Mouse (Mus musculus): ENCODE measurements around the gene Maml1. TPM values are rescaled to one million over a fixed set of nuclear protein-coding genes. Genes with fewer than 3 reads are reported as not detected.

The Maml1 gene
- polyA plus RNA-seq, 1 experiment from 2014 or later: 6.0 TPM

DNA sequence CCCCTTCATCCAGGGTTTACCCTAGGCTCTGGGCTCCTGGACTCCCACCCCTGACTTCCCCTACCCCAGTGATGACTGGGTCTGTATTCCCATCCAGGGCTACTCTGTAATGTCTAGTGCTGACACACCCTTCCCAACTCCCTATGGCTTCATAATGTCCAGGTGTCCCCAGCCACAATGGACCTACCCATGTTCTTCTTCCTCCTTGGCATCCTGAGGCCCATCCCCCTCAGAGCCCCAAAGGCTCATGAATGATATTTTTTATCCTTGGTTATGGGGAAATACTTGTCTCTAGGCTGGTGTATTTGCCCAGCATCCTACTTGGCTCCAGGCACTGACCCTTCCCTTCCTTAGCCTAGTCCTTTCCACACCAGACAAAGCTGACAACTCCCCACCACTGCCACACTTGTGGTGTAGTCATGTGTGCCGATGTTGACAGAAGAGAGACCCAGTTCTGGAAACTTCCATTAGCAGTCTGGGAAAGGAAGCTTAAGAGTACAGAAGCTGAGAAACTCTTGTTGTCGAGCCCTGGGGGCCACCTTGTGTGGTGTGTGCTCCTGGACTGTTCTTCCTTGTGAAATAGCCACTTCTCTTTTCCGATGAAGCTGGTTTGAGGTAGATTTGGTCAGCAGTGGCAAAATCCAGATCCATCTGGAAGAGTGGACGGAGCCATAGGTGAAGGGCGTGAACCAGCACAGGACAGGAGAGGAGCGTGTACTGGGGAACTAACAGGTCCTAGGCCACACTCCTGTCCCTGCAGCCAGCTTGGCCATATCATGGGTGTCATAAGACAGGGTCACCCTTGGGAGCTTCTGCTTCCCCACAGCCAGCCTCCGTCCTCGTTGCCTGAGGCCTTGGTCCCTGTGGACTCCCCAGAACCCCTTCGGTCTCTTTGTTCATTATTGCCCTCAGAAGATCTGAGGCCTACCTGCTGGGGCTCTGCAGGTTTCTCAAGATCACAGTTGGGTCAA lies 53.0 kb downstream of the Maml1 start:
- DNase-seq (ENCODE audit: low spot score): no peak
- H3K27me3 ChIP-seq (ENCODE audit: insufficient read depth, low read length): no peaks in the 10 kb centered on the region
- H3K27ac ChIP-seq: 0 out of 2 replicates have a peak overlapping the region, but pooled peaks have one; percentile 11
- no peaks in the 10 kb centered on the region for H3K9me3 ChIP-seq (replicated peaks; ENCODE audit: low read length)
- no peak overlapping the region for H3K9ac ChIP-seq (ENCODE audit: low read depth, low read length)
- 87% methylated on average over 9 of the region's 9 CpGs for WGBS
- no peak overlapping the region for H3K4me2 ChIP-seq (ENCODE audit: low read length)
- peaks cover 9% of the 10 kb centered on the region; the same call in 1 of the 2 replicates for H3K36me3 ChIP-seq (ENCODE audit: insufficient read depth, low read length)
- no peak for ATAC-seq (replicated peaks; ENCODE audit: low FRiP score, low read depth)
- H3K4me1 ChIP-seq (replicated peaks; ENCODE audit: insufficient read depth, low read length): peaks cover 12% of the 10 kb centered on the region; the same call in 1 of the 2 replicates
- H3K4me3 ChIP-seq (replicated peaks; ENCODE audit: low read depth, low read length): no peak overlapping the region
- TF ChIP-seq CTCF (IDR thresholded peaks at IDR 0.05; ENCODE audit: low read depth): no peak

DNA sequence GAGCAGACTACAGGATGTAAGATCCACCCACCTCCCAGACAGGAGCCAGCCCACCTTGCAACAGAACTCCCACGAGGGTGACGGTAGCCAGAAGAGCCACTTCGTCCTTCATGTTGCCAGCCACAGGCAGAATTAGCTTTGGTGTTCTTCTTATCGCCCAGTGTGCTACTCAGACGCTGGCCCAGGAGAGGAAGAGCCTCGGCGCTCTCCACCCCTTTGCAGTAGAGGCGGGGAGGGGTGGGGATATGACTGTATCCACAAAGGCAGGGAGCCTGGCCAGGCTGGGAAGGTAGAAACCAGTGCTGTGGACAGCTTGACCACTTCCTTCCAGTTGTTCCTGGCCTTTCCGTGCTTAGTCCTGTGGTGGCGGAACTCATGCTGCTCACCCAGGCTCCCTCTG lies 53.8 kb downstream of the Maml1 start, which contains the start of gene Ltc4s:
Gene Ltc4s, minus strand, starts transcription at position 293 of the 400 bp plus-strand sequence.
- Histone ChIP-seq H3K9ac (ENCODE audit: low read depth, low read length) (peak within 1 kb of the TSS; percentile 65), H3K27me3 (ENCODE audit: insufficient read depth, low read length) (no peaks in the 10 kb centered on the region), H3K4me2 (ENCODE audit: low read length) (peak within 1 kb of the TSS; percentile 85), H3K36me3 (ENCODE audit: insufficient read depth, low read length) (peaks cover 17% of the 10 kb centered on the region), H3K4me3 (replicated peaks; ENCODE audit: low read depth, low read length) (peak within 1 kb of the TSS; percentile 59), H3K27ac (0 out of 2 replicates have a peak within 1 kb of the TSS, but pooled peaks have one; percentile 11), H3K4me1 (replicated peaks; ENCODE audit: insufficient read depth, low read length) (peaks cover 12% of the 10 kb centered on the region; the same call in 1 of the 2 replicates), H3K9me3 (replicated peaks; ENCODE audit: low read length) (no peaks in the 10 kb centered on the region)
- DNase-seq (ENCODE audit: low spot score): no peak
- 51% methylated on average over 10 of the region's 10 CpGs for WGBS
- ATAC-seq (replicated peaks; ENCODE audit: low FRiP score, low read depth): no peak
- TF ChIP-seq CTCF (IDR thresholded peaks at IDR 0.05; ENCODE audit: low read depth): no peak

DNA sequence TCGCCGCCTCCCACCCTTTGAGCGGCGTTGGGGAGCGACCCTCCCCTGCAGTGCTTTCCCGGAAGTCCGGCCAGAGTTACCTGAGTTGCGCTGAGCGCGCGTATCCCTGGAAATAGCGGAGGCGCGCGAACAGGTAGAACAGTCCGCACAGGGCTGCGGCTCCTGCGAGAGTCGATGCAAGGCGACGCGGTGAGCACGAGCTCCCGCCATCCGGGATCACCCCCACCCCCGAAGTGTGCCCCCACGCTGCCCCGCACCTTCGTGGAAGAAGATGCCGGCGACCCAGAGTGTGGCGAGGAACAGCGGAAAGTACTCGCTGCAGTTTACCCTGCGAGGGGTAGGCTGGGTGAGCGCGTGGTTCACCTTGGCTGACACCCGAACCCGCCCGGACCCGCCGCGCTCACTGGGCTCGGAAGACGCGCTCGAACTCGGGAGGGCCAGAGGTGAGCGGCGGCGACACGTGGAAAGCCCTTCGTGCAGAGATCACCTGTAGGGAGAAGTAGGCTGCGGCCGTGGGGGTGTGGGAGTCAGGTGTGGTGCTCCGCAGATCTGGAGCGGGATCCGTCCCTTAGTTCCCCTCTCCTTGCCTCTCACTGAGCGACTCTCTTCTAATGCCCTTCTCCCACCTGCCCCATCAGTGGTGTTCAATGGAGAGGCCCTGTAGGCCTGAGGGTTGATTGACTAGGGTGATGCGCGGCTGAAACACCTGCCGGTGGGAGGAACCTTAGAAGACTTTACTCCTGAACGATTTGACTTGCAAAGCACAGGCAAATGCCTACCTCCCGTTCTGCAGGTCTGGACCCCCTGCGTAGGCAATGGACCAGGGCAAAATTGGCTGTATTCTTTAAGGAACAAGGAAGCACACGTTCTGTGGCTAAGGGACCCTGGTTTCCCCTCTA lies 54.9 kb downstream of the Maml1 start:
- DNase-seq (ENCODE audit: low spot score) (no peak), ATAC-seq (replicated peaks; ENCODE audit: low FRiP score, low read depth) (peak; percentile 23)
- no peaks in the 10 kb centered on the region for H3K27me3 ChIP-seq (ENCODE audit: insufficient read depth, low read length)
- TF ChIP-seq CTCF (IDR thresholded peaks at IDR 0.05; ENCODE audit: low read depth): no peak
- 2% methylated on average over 66 of the region's 66 CpGs for WGBS
- H3K4me3 ChIP-seq (replicated peaks; ENCODE audit: low read depth, low read length): peak overlapping the region; percentile 59
- H3K9me3 ChIP-seq (replicated peaks; ENCODE audit: low read length): no peaks in the 10 kb centered on the region
- H3K9ac ChIP-seq (ENCODE audit: low read depth, low read length): peak overlapping the region; percentile 65
- peaks cover 28% of the 10 kb centered on the region for H3K36me3 ChIP-seq (ENCODE audit: insufficient read depth, low read length)
- no peak overlapping the region for H3K27ac ChIP-seq
- H3K4me2 ChIP-seq (ENCODE audit: low read length): peak overlapping the region; percentile 85
- H3K4me1 ChIP-seq (replicated peaks; ENCODE audit: insufficient read depth, low read length): peaks cover 12% of the 10 kb centered on the region; the same call in 1 of the 2 replicates

DNA sequence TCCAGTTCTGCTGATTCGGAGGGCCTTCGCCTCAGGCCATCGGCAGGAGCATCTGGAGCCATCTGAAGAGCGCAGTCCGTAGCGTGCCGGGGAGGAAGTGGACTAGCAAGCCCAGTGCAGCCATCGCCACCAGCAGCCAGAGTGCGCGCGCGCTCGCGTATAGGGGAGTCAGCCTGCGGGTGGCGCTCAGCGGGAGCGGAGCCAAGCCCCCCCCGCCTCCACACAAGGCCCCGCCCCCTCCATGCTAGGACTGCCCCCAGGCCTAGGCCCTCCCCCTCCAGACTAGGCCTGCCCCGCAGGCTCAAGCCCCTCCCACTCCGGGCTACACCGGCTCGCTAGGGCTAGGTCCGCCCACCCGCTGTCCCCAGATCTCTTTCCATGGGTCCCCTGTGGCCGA lies 55.6 kb downstream of the Maml1 start:
- peak overlapping the region; percentile 65 for H3K9ac ChIP-seq (ENCODE audit: low read depth, low read length)
- TF ChIP-seq CTCF (IDR thresholded peaks at IDR 0.05; ENCODE audit: low read depth): peak; percentile 59
- DNase-seq (ENCODE audit: low spot score) (peak; percentile 96), ATAC-seq (replicated peaks; ENCODE audit: low FRiP score, low read depth) (peak; percentile 92)
- H3K9me3 ChIP-seq (replicated peaks; ENCODE audit: low read length): no peaks in the 10 kb centered on the region
- no peaks in the 10 kb centered on the region for H3K27me3 ChIP-seq (ENCODE audit: insufficient read depth, low read length)
- H3K4me3 ChIP-seq (replicated peaks; ENCODE audit: low read depth, low read length): peak overlapping the region; percentile 59
- 1% methylated on average over 20 of the region's 27 CpGs for WGBS
- H3K4me2 ChIP-seq (ENCODE audit: low read length): peak overlapping the region; percentile 85
- peaks cover 31% of the 10 kb centered on the region for H3K36me3 ChIP-seq (ENCODE audit: insufficient read depth, low read length)
- no peak overlapping the region for H3K27ac ChIP-seq
- peaks cover 12% of the 10 kb centered on the region; the same call in 1 of the 2 replicates for H3K4me1 ChIP-seq (replicated peaks; ENCODE audit: insufficient read depth, low read length)

DNA sequence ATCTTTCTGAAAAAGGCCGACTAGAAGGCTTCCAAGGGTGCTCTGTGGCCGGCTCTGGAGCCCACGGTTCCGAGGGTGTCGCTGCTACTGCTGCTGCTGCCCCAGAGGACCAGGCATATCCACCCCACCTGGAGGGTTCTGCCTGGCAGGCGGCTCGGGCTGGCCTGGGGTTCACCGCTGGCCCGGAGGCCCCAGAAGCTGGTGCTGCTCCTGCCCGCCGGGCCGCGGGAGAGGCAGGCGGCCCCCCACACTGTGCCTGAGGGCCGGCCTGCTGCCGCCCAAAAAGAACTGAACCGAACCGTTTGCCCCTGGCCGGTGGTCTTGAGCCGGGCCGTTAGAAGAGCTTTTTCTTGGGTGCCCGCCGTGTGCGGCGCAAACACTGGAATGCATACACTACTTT lies 57.5 kb downstream of the Maml1 start:
- no peak for TF ChIP-seq CTCF (IDR thresholded peaks at IDR 0.05; ENCODE audit: low read depth)
- no peak overlapping the region for H3K27ac ChIP-seq
- H3K9ac ChIP-seq (ENCODE audit: low read depth, low read length): no peak overlapping the region
- peaks cover 17% of the 10 kb centered on the region for H3K4me1 ChIP-seq (replicated peaks; ENCODE audit: insufficient read depth, low read length)
- no peak overlapping the region for H3K4me2 ChIP-seq (ENCODE audit: low read length)
- no peaks in the 10 kb centered on the region for H3K9me3 ChIP-seq (replicated peaks; ENCODE audit: low read length)
- no peak overlapping the region for H3K4me3 ChIP-seq (replicated peaks; ENCODE audit: low read depth, low read length)
- no peaks in the 10 kb centered on the region for H3K27me3 ChIP-seq (ENCODE audit: insufficient read depth, low read length)
- WGBS: 94% methylated on average over 25 of the region's 25 CpGs
- DNase-seq (ENCODE audit: low spot score) (no peak), ATAC-seq (replicated peaks; ENCODE audit: low FRiP score, low read depth) (no peak)
- peaks cover 31% of the 10 kb centered on the region for H3K36me3 ChIP-seq (ENCODE audit: insufficient read depth, low read length)

DNA sequence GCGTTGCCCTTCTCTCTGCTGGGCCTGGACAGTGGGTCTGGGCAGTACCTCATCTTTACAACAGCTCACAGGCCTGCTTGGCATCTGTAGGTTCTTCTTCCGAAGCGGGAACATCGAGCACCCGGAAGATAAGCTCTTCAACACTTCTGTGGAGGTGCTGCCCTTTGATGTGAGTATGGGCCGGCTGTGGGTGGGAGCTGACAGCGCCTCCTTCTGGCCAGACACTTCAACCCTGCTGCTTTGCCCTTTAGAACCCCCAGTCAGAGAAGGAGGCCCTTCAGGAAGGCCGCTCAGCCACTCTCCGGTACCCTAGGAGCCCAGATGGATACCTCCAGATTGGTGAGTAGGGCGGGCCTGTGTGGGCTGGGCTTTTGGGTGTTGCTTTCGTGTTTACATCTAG lies 58.1 kb downstream of the Maml1 start:
- peak; percentile 36; the same call in 1 of the 2 replicates for TF ChIP-seq CTCF (IDR thresholded peaks at IDR 0.05; ENCODE audit: low read depth)
- H3K4me2 ChIP-seq (ENCODE audit: low read length): no peak overlapping the region
- DNase-seq (ENCODE audit: low spot score) (no peak), ATAC-seq (replicated peaks; ENCODE audit: low FRiP score, low read depth) (no peak)
- H3K9me3 ChIP-seq (replicated peaks; ENCODE audit: low read length): no peaks in the 10 kb centered on the region
- no peak overlapping the region for H3K9ac ChIP-seq (ENCODE audit: low read depth, low read length)
- peaks cover 31% of the 10 kb centered on the region for H3K36me3 ChIP-seq (ENCODE audit: insufficient read depth, low read length)
- no peak overlapping the region for H3K27ac ChIP-seq
- H3K4me3 ChIP-seq (replicated peaks; ENCODE audit: low read depth, low read length): no peak overlapping the region
- no peaks in the 10 kb centered on the region for H3K27me3 ChIP-seq (ENCODE audit: insufficient read depth, low read length)
- H3K4me1 ChIP-seq (replicated peaks; ENCODE audit: insufficient read depth, low read length): peaks cover 21% of the 10 kb centered on the region
- 90% methylated on average over 11 of the region's 11 CpGs for WGBS

Measured in kidney, postnatal 0 days (tissue).